ENCODE assay signal across 8 mouse cellular contexts in the genomic region with DNA sequence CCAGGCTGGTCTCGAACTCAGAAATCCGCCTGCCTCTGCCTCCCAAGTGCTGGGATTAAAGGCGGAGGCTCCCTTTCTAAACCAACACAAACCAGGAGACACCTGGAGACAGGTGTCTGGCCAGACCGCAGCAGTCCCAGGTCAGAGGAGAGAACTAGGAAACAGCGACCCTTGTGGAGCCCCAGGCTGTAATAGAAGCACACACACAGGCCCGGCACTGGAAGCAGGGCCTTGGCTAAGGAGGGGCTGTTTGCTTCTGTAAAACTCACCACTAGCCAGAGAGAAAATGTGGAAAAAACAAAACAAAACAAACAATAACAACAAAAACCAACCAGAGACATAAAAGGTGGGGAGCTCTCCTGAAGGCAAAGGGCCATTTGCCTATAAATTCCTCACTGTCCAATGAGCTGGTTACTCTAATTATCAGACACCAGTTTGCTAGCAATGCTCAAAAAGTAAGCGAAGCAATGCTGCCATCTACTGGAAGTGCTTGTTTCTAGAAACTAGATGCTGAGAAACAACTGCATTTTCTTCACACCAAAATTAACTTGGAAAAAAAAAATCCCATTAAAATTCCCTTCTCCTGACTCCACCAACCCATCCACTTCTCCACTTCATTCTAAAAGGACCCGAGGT.
A peak's percentile ranks its signal among the peaks of the same experiment; 100 is the strongest.
DNase-seq lines count a peak whose midpoint lies in the region; ATAC-seq and TF ChIP-seq lines count a peak whose summit lies in the region.

No protein-coding gene starts in this region.

- TF ChIP-seq CTCF in CH12.LX (conservative IDR thresholded peaks at IDR 0.05 in 1 of 2, IDR thresholded peaks at IDR 0.05 in 1 of 2; ENCODE audit: low read depth in 2 of 2, low read length in 2 of 2) = peak; percentile 48 to 82
- TF ChIP-seq CTCF in intestine, postnatal 0 days (IDR thresholded peaks at IDR 0.05; ENCODE audit: low read depth) = peak; percentile 87

- WGBS in forebrain, embryonic 14.5 days = 57% methylated on average over 8 of the region's 8 CpGs
- 54% methylated on average over 8 of the region's 8 CpGs for WGBS in intestine, postnatal 0 days

- H3K36me3 ChIP-seq in CH12.LX (replicated peaks in 1 of 2; ENCODE audit: control insufficient read depth in 1 of 2, insufficient read depth in 1 of 2, low read length in 1 of 2) = peaks cover 3 to 62% of the 10 kb centered on the region in 2 experiments
- H3K36me3 ChIP-seq in forebrain, embryonic 14.5 days (ENCODE audit: control insufficient read depth, insufficient read depth, low read length) = no peaks in the 10 kb centered on the region
- H3K36me3 ChIP-seq in intestine, postnatal 0 days (ENCODE audit: control insufficient read depth, insufficient read depth) = no peaks in the 10 kb centered on the region

- H3K9ac ChIP-seq in CH12.LX (ENCODE audit: insufficient read depth, low read depth) = no peak overlapping the region
- H3K9ac ChIP-seq in forebrain, embryonic 14.5 days (ENCODE audit: low read length) = no peak overlapping the region
- no peak overlapping the region for H3K9ac ChIP-seq in intestine, postnatal 0 days (ENCODE audit: low read depth, low read length)

- H3K27me3 ChIP-seq in CH12.LX (replicated peaks) = no peaks in the 10 kb centered on the region
- H3K27me3 ChIP-seq in forebrain, embryonic 14.5 days (replicated peaks; ENCODE audit: control insufficient read depth, insufficient read depth, low read length) = no peaks in the 10 kb centered on the region
- no peaks in the 10 kb centered on the region for H3K27me3 ChIP-seq in intestine, postnatal 0 days (replicated peaks; ENCODE audit: control insufficient read depth, insufficient read depth, low read length)

- H3K79me2 ChIP-seq in CH12.LX (replicated peaks; ENCODE audit: control insufficient read depth, extremely low read depth, insufficient read depth, poor library complexity, severe bottlenecking) = no peaks in the 10 kb centered on the region

- no peak overlapping the region for H3K27ac ChIP-seq in CH12.LX (ENCODE audit: insufficient read depth, low read depth)
- no peak overlapping the region for H3K27ac ChIP-seq in forebrain, embryonic 14.5 days (ENCODE audit: low read depth, low read length)
- no peak overlapping the region for H3K27ac ChIP-seq in intestine, postnatal 0 days (ENCODE audit: low read depth, low read length)

- in situ Hi-C loops in CH12.LX (cut with MboI; ENCODE audit: low pct_ligation_motif_present, low pct_unique_long_range_greater_than_20kb, low sequenced_read_pairs) = loop anchor here (10.0 to 25.0 kb wide), 2 partner anchors 250 to 382 kb away; no protein-coding TSS in a partner anchor

- TF ChIP-seq RAD21 in CH12.LX (IDR thresholded peaks at IDR 0.05; ENCODE audit: low read depth, low read length) = peak; percentile 91

- TF ChIP-seq POLR2A in CH12.LX (IDR thresholded peaks at IDR 0.05; ENCODE audit: low read depth, low read length) = no peak

- peak; percentile 47; the same call in 1 of the 2 replicates for ATAC-seq in cerebellum, adult (ENCODE audit: insufficient number of reproducible peaks, low FRiP score, low TSS enrichment)
- peak; percentile 60 for ATAC-seq in forebrain, embryonic 14.5 days
- no peak for ATAC-seq in intestine, postnatal 0 days

- H3K4me3 ChIP-seq in CH12.LX (replicated peaks in 1 of 3; ENCODE audit: low read depth in 2 of 3, low read length in 2 of 3, poor library complexity in 1 of 3) = no peak overlapping the region
- no peak overlapping the region for H3K4me3 ChIP-seq in forebrain, embryonic 14.5 days (ENCODE audit: low read depth, low read length)
- no peak overlapping the region for H3K4me3 ChIP-seq in intestine, postnatal 0 days (ENCODE audit: low read depth, low read length)

- H3K4me2 ChIP-seq in CH12.LX (ENCODE audit: insufficient read depth, low read depth, poor library complexity, severe bottlenecking) = no peak overlapping the region
- no peak overlapping the region for H3K4me2 ChIP-seq in forebrain, embryonic 14.5 days (ENCODE audit: low read length)
- no peak overlapping the region for H3K4me2 ChIP-seq in intestine, postnatal 0 days (replicated peaks; ENCODE audit: low read depth)

- H3K4me1 ChIP-seq in CH12.LX (ENCODE audit: control insufficient read depth in 1 of 2, insufficient read depth in 2 of 2) = no peaks in the 10 kb centered on the region
- no peaks in the 10 kb centered on the region for H3K4me1 ChIP-seq in forebrain, embryonic 14.5 days (ENCODE audit: control insufficient read depth, insufficient read depth, low read length)
- no peaks in the 10 kb centered on the region for H3K4me1 ChIP-seq in intestine, postnatal 0 days (replicated peaks; ENCODE audit: control insufficient read depth, insufficient read depth, low read length)

- peak; percentile 76 for DNase-seq in 416B (ENCODE audit: low read depth)
- peak; percentile 59 for DNase-seq in CH12.LX (ENCODE audit: extremely low read depth)
- peak; percentile 93 for DNase-seq in forebrain, embryonic 14.5 days (ENCODE audit: low spot score)
- DNase-seq in left cerebral cortex, postnatal 36 days (ENCODE audit: low spot score in 2 of 2) = peak; percentile 16 to 40
- DNase-seq in naive thymus-derived CD4-positive, alpha-beta T cell, adult 2 months (ENCODE audit: low read depth) = peak; percentile 80
- DNase-seq in urinary bladder, postnatal 36 days (ENCODE audit: low spot score in 2 of 2) = peak; percentile 30 to 36

- TF ChIP-seq EP300 in CH12.LX (IDR thresholded peaks at IDR 0.05; ENCODE audit: low read length) = no peak

- intact Hi-C loops in left cerebral cortex, postnatal 36 days (cut with DNase I) = loop anchor here (1.0 to 5.0 kb wide), 4 partner anchors 155 to 1340 kb away; partner anchors contain the start of gene Elovl6

- no peaks in the 10 kb centered on the region for H3K9me3 ChIP-seq in CH12.LX (replicated peaks; ENCODE audit: low read length)
- H3K9me3 ChIP-seq in forebrain, embryonic 14.5 days (replicated peaks; ENCODE audit: control insufficient read depth, low read length) = no peaks in the 10 kb centered on the region
- H3K9me3 ChIP-seq in intestine, postnatal 0 days (ENCODE audit: control insufficient read depth) = no peaks in the 10 kb centered on the region

- dilution Hi-C loops in CH12.LX (cut with MboI; ENCODE audit: extremely low pct_ligation_motif_present, extremely low pct_unique_long_range_greater_than_20kb, low sequenced_read_pairs) = no loop called here

TF ChIP-seq in CH12.LX, 34 proteins besides CTCF, POLR2A, EP300 and RAD21:
- TF ChIP-seq TBP (conservative IDR thresholded peaks at IDR 0.05; ENCODE audit: low read depth, low read length) (no peak), CHD1 (IDR thresholded peaks at IDR 0.05; ENCODE audit: low read depth, low read length) (no peak), TCF12 (IDR thresholded peaks at IDR 0.05; ENCODE audit: low read depth, low read length) (no peak), MYC (IDR thresholded peaks at IDR 0.05; ENCODE audit: low read depth, low read length) (no peak), NELFE (IDR thresholded peaks at IDR 0.05; ENCODE audit: low read depth, low read length) (no peak), USF2 (conservative IDR thresholded peaks at IDR 0.05; ENCODE audit: low read depth, low read length) (no peak), USF1 (IDR thresholded peaks at IDR 0.05; ENCODE audit: low read depth, low read length) (no peak), POLR2AphosphoS2 (IDR thresholded peaks at IDR 0.05; ENCODE audit: low read depth, low read length) (no peak), MXI1 (IDR thresholded peaks at IDR 0.05; ENCODE audit: low read depth, low read length) (no peak), HCFC1 (IDR thresholded peaks at IDR 0.05; ENCODE audit: low read depth, low read length) (no peak), PAX5 (IDR thresholded peaks at IDR 0.05; ENCODE audit: low read length) (no peak), MAFK (IDR thresholded peaks at IDR 0.05; ENCODE audit: insufficient replicate concordance, low read length) (peak; percentile 21; the same call in 1 of the 2 replicates), NRF1 (IDR thresholded peaks at IDR 0.05; ENCODE audit: low read depth, low read length) (no peak), ELF1 (IDR thresholded peaks at IDR 0.05; ENCODE audit: low read depth, low read length) (no peak), JUND (conservative IDR thresholded peaks at IDR 0.05; ENCODE audit: low read depth, low read length) (no peak), ZC3H11A (IDR thresholded peaks at IDR 0.05; ENCODE audit: low read depth, low read length) (peak; percentile 14; the same call in 1 of the 2 replicates), BHLHE40 (IDR thresholded peaks at IDR 0.05; ENCODE audit: low read depth, low read length) (no peak), SMC3 (IDR thresholded peaks at IDR 0.05; ENCODE audit: low read depth, low read length) (peak; percentile 75), ZNF384 (IDR thresholded peaks at IDR 0.05; ENCODE audit: low read depth, low read length) (no peak), GABPA (IDR thresholded peaks at IDR 0.05; ENCODE audit: insufficient replicate concordance, low read depth, low read length) (no peak), E2F4 (IDR thresholded peaks at IDR 0.05; ENCODE audit: insufficient replicate concordance, low read depth, low read length) (no peak), MAX (IDR thresholded peaks at IDR 0.05; ENCODE audit: low read length) (no peak), RCOR1 (conservative IDR thresholded peaks at IDR 0.05; ENCODE audit: low read depth, low read length) (no peak), UBTF (IDR thresholded peaks at IDR 0.05; ENCODE audit: low read depth, low read length) (no peak), IRF4 (IDR thresholded peaks at IDR 0.05; ENCODE audit: low read depth, low read length) (no peak), KAT2A (IDR thresholded peaks at IDR 0.05; ENCODE audit: insufficient replicate concordance, low read length) (no peak)

Comparison
In these comparisons a context has a peak if more than half of its experiments do, and no peak if none do; other contexts are left out.
1. DNase-seq: peak in every context shown above with its lines; median percentile 93 in forebrain, embryonic 14.5 days; 80 in naive thymus-derived CD4-positive, alpha-beta T cell, adult 2 months; 76 in 416B; 59 in CH12.LX; 33 in urinary bladder, postnatal 36 days; 28 in left cerebral cortex, postnatal 36 days.